Mouse (Mus musculus): ENCODE data around the gene Csf2rb. TPM values are rescaled to one million over a fixed set of nuclear protein-coding genes. Genes with fewer than 3 reads are reported as not detected.
"Not testable (repeated sequence)": the region's sequence is repeated elsewhere in the genome, so short reads cannot be mapped to it uniquely, and the experiment has no call there.

Gene Csf2rb
- 1.5 and 1.8 TPM in 2 replicates for polyA plus RNA-seq (2014; fragmentation: Nextera tagmentation; extraction: Ambion mirVana)

DNA sequence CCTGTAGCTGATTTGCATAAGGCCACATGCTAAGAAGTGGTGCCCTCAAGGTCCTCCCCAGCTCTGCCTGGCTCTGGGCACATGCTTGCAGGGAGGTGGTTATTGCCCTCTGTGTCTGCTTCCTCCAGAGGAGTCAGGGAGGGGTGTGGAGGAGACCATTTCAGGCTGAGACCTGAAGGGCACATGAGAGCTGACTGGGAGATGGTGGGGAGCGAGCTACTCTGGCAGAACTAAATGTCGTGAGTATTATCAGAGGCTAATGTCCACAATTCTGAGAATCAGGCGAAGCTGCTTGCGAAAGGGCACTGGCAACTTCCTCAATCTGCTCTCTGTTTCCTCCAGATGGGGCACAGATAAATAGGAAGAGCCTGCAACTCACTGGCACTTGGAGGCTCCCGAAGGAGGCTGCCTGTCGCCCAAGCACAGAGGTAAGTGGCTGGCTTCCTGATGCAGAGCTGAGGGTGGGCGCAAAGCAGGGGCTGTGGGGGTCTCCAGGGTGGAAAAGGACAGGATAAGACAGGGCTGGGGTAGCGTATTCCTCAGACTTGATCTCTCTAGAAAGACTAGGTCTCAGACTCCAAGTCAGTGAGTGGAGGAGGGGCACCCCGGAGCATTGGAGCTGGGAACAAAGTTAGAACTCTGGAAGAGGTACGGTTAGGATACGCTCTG, at the start of gene Csf2rb:
TSS of gene Csf2rb (plus strand) at position 82 of the 669 bp plus-strand sequence.
- H3K27me3 ChIP-seq (ENCODE audit: control insufficient read depth, insufficient read depth, low read length): no peaks in the 10 kb centered on the region
- H3K4me3 ChIP-seq (ENCODE audit: low read depth, low read length): no peak within 1 kb of the TSS
- H3K4me1 ChIP-seq (ENCODE audit: control insufficient read depth, insufficient read depth, low read length): no peaks in the 10 kb centered on the region
- ATAC-seq (ENCODE audit: low FRiP score): no peak
- no peak within 1 kb of the TSS for H3K4me2 ChIP-seq
- H3K9ac ChIP-seq (ENCODE audit: low read length): no peak within 1 kb of the TSS
- DNase-seq (ENCODE audit: low spot score, missing footprints): no peak
- 87% methylated on average over 11 of the region's 11 CpGs for WGBS
- H3K27ac ChIP-seq (ENCODE audit: low read depth, low read length): no peak within 1 kb of the TSS
- no peaks in the 10 kb centered on the region for H3K36me3 ChIP-seq (ENCODE audit: control insufficient read depth, insufficient read depth, low read length)
- no peaks in the 10 kb centered on the region for H3K9me3 ChIP-seq (ENCODE audit: control insufficient read depth, low read length)

DNA sequence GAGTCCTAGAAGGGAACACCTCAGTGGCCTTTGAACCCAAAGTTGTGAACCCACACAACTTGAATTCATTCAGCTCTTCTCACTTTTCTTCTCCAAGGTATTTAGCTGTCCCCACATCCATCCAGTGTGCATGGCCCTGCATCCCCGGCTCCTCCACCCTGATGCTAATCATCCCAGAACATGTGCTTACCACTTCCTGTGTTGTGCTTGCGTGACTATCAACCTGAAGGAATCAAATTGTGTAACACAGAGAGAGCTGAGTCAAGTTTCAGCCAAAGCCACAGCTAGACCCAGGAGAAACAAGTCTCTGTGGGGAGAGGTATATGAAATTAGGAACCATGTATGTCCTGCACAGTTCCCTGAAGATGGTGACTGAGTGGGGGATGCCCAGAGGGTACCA, 47.2 kb upstream of the Csf2rb start:
- no peak overlapping the region for H3K27ac ChIP-seq (ENCODE audit: low read depth, low read length)
- 76% methylated on average over 2 of the region's 2 CpGs for WGBS
- no peak overlapping the region for H3K4me3 ChIP-seq (ENCODE audit: low read depth, low read length)
- no peaks in the 10 kb centered on the region for H3K27me3 ChIP-seq (ENCODE audit: control insufficient read depth, insufficient read depth, low read length)
- H3K9me3 ChIP-seq (ENCODE audit: control insufficient read depth, low read length): no peaks in the 10 kb centered on the region
- ATAC-seq (ENCODE audit: low FRiP score) (no peak), DNase-seq (ENCODE audit: low spot score, missing footprints) (no peak)
- H3K9ac ChIP-seq (ENCODE audit: low read length): no peak overlapping the region
- H3K4me1 ChIP-seq (ENCODE audit: control insufficient read depth, insufficient read depth, low read length): no peaks in the 10 kb centered on the region
- no peaks in the 10 kb centered on the region for H3K36me3 ChIP-seq (ENCODE audit: control insufficient read depth, insufficient read depth, low read length)
- no peak overlapping the region for H3K4me2 ChIP-seq

DNA sequence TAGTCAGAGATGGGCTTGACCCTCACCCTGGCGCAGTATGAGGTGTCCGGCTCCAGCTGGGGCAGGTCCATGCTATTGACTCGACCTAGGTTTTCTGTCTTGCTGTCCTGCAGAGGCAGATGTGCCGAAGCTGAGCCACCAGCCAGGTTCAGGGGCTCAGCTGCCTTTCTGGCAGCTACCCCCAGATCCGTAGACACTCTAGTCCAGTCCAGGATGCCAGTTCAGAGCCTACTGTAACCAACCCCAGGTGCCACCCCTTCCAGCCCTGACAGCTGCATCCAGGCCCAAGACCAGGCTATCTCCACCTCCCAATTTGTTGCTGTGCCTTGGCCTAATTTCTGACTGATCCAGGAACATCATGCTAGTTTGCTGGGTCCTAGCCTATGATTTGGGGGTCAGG, 37.6 kb upstream of the Csf2rb start:
- H3K4me1 ChIP-seq (ENCODE audit: control insufficient read depth, insufficient read depth, low read length): peaks cover 2% of the 10 kb centered on the region; the same call in 1 of the 2 replicates
- no peak for DNase-seq (ENCODE audit: low spot score, missing footprints)
- no peaks in the 10 kb centered on the region for H3K36me3 ChIP-seq (ENCODE audit: control insufficient read depth, insufficient read depth, low read length)
- H3K9me3 ChIP-seq (ENCODE audit: control insufficient read depth, low read length): no peaks in the 10 kb centered on the region
- H3K4me3 ChIP-seq (ENCODE audit: low read depth, low read length): no peak overlapping the region
- WGBS: 88% methylated on average over 5 of the region's 5 CpGs
- H3K27me3 ChIP-seq (ENCODE audit: control insufficient read depth, insufficient read depth, low read length): no peaks in the 10 kb centered on the region
- no peak for ATAC-seq (ENCODE audit: low FRiP score)
- H3K27ac ChIP-seq (ENCODE audit: low read depth, low read length): no peak overlapping the region
- no peak overlapping the region for H3K4me2 ChIP-seq
- no peak overlapping the region for H3K9ac ChIP-seq (ENCODE audit: low read length)

DNA sequence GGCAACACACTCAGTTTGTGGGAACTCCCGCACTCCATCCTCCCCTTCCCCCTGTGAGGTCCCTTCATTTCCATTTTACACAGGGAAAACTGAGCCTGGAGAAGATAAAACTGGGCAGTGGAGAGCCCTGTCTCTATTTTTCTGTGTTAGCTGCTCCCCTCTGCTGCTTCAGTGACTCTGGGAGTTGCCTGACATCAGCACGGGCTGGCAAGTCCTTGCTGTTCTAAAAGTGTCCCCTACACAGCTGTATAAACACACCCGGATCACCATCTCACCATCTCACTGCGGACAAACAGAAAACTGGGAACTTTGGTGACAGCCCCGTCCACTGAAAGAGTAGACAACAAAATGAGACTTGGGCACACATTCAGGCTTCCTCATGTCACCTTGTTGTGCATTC, 35.8 kb upstream of the Csf2rb start:
- WGBS: 70% methylated on average over 5 of the region's 5 CpGs
- H3K9ac ChIP-seq (ENCODE audit: low read length); H3K4me2 ChIP-seq; H3K4me3 ChIP-seq (ENCODE audit: low read depth, low read length); H3K9me3 ChIP-seq (ENCODE audit: control insufficient read depth, low read length); ATAC-seq (ENCODE audit: low FRiP score); H3K27ac ChIP-seq (ENCODE audit: low read depth, low read length); H3K27me3 ChIP-seq (ENCODE audit: control insufficient read depth, insufficient read depth, low read length); H3K36me3 ChIP-seq (ENCODE audit: control insufficient read depth, insufficient read depth, low read length); DNase-seq (ENCODE audit: low spot score, missing footprints); H3K4me1 ChIP-seq (ENCODE audit: control insufficient read depth, insufficient read depth, low read length): not testable (repeated sequence)

DNA sequence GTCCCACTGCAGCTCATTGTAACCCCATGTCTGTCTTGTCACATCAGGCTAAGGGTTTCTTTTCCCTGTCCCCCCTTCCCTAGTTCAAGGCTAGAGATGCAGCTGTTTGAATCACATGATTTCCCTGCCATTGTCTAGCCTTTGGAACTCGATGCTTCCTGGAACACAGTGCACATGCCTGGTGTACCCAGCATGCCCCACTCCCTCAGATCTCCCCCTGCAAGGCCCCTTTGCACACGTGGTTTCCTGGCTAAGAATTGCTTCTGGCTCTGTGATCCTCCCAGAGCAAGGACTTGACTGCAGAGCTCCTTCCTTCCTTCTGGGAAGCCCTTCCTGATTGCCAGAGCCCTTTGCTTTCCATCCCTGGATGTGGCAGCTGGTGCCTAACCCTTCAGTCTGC, 32.3 kb upstream of the Csf2rb start:
- H3K36me3 ChIP-seq (ENCODE audit: control insufficient read depth, insufficient read depth, low read length); H3K4me1 ChIP-seq (ENCODE audit: control insufficient read depth, insufficient read depth, low read length); ATAC-seq (ENCODE audit: low FRiP score); H3K9me3 ChIP-seq (ENCODE audit: control insufficient read depth, low read length); H3K27me3 ChIP-seq (ENCODE audit: control insufficient read depth, insufficient read depth, low read length); DNase-seq (ENCODE audit: low spot score, missing footprints); H3K27ac ChIP-seq (ENCODE audit: low read depth, low read length); H3K4me3 ChIP-seq (ENCODE audit: low read depth, low read length); H3K4me2 ChIP-seq; H3K9ac ChIP-seq (ENCODE audit: low read length): not testable (repeated sequence)
- WGBS: 5% methylated on average over 2 of the region's 2 CpGs

DNA sequence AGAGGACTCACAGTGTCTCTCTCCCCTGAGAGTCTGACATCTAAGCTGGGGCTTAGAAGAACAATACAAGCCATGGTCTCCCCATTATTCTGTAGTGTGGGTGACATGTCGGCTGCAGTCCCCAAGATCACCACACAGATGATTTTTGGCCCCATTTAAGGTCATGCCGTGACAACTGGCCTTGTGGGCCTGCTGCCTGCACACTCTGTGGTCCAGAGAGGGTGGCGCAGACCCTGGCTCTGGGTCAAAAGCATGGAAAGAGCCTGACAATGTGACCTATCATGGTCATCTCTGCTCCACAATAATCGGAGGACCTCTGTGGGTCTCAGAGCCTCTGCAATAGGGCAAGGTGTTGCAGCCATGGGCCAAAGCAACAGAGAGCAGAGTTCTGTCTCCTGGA, 31.8 kb upstream of the Csf2rb start:
- H3K9me3 ChIP-seq (ENCODE audit: control insufficient read depth, low read length): no peaks in the 10 kb centered on the region
- peaks cover 2% of the 10 kb centered on the region; the same call in 1 of the 2 replicates for H3K4me1 ChIP-seq (ENCODE audit: control insufficient read depth, insufficient read depth, low read length)
- DNase-seq (ENCODE audit: low spot score, missing footprints) (no peak), ATAC-seq (ENCODE audit: low FRiP score) (no peak)
- no peak overlapping the region for H3K9ac ChIP-seq (ENCODE audit: low read length)
- H3K36me3 ChIP-seq (ENCODE audit: control insufficient read depth, insufficient read depth, low read length): no peaks in the 10 kb centered on the region
- WGBS: 81% methylated on average over 4 of the region's 4 CpGs
- H3K27ac ChIP-seq (ENCODE audit: low read depth, low read length): no peak overlapping the region
- no peak overlapping the region for H3K4me3 ChIP-seq (ENCODE audit: low read depth, low read length)
- no peak overlapping the region for H3K4me2 ChIP-seq
- H3K27me3 ChIP-seq (ENCODE audit: control insufficient read depth, insufficient read depth, low read length): no peaks in the 10 kb centered on the region

DNA sequence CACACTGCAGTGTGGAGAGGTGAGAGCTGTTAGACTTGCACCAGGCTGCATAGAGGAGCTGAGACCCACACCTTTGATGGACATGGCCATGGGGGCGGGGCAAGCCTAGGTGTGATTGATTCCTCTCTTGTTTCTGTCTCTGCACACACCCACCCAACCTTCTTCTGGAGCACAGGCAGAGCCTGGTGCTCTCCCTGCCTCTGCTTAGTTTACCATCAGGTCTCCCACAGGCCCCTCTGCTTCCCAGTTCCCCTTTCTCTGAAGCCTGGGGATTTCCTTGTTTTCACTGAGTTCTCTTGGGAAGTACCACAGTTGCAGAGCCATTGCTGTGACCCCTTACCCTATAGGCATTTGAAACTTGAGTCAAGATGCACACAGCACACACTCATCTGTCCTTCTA, 27.0 kb upstream of the Csf2rb start:
- no peak for DNase-seq (ENCODE audit: low spot score, missing footprints)
- no peak for ATAC-seq (ENCODE audit: low FRiP score)
- no peaks in the 10 kb centered on the region for H3K4me1 ChIP-seq (ENCODE audit: control insufficient read depth, insufficient read depth, low read length)

DNA sequence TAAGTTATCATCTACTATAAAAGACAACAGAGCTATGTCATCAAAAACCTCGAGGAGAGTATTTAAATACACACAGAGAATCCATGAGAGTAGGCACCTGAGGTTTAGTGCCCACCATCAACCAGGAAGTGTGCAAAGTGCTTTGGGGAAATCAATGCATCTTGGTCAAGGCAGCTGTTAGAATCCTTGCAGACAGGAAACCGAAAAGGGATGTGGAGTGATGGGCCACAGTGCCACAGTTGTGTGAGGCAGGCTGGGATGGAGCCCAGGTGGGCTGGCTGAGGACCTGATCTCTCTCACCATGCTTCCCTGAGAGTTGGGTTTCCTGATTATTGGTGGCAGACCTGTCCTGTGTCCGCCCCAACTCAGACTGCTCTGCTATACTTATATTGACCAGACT, 25.9 kb upstream of the Csf2rb start:
- Histone ChIP-seq H3K4me1 (ENCODE audit: control insufficient read depth, insufficient read depth, low read length) (no peaks in the 10 kb centered on the region), H3K9ac (ENCODE audit: low read length) (no peak overlapping the region), H3K36me3 (ENCODE audit: control insufficient read depth, insufficient read depth, low read length) (no peaks in the 10 kb centered on the region), H3K27me3 (ENCODE audit: control insufficient read depth, insufficient read depth, low read length) (no peaks in the 10 kb centered on the region), H3K27ac (ENCODE audit: low read depth, low read length) (no peak overlapping the region), H3K9me3 (ENCODE audit: control insufficient read depth, low read length) (no peaks in the 10 kb centered on the region), H3K4me2 (no peak overlapping the region), H3K4me3 (ENCODE audit: low read depth, low read length) (no peak overlapping the region)
- no peak for DNase-seq (ENCODE audit: low spot score, missing footprints)
- 80% methylated on average over 3 of the region's 3 CpGs for WGBS
- no peak for ATAC-seq (ENCODE audit: low FRiP score)

More for the DNA sequence above, 27.0 kb upstream of the Csf2rb start:
- no peak overlapping the region for H3K4me2 ChIP-seq
- WGBS: 91% methylated on average over 1 of the region's 1 CpGs
- no peaks in the 10 kb centered on the region for H3K27me3 ChIP-seq (ENCODE audit: control insufficient read depth, insufficient read depth, low read length)
- H3K9me3 ChIP-seq (ENCODE audit: control insufficient read depth, low read length): no peaks in the 10 kb centered on the region
- H3K9ac ChIP-seq (ENCODE audit: low read length): no peak overlapping the region
- no peaks in the 10 kb centered on the region for H3K36me3 ChIP-seq (ENCODE audit: control insufficient read depth, insufficient read depth, low read length)
- H3K4me3 ChIP-seq (ENCODE audit: low read depth, low read length): no peak overlapping the region
- no peak overlapping the region for H3K27ac ChIP-seq (ENCODE audit: low read depth, low read length)

DNA sequence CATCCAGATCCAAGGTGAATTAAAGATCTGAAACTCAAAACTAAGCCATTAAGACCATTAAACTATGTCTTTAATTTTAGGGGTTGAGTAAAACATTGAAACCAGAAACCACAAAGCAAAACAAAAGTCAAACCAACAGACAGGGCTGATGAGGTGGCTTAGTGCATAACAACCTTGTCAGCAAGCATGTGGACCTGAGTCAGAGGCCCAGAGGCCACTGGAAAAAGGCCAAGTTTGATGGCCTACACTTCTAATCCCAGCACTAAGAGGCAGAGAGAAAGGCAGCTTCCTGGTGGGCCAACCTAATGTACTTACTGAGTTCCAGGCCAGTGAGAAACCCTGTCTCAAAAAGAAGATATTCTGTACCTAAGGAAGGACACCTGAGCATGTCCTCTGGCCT, 24.8 kb upstream of the Csf2rb start:
- no peak for ATAC-seq (ENCODE audit: low FRiP score)
- Histone ChIP-seq H3K27ac (ENCODE audit: low read depth, low read length) (no peak overlapping the region), H3K4me3 (ENCODE audit: low read depth, low read length) (no peak overlapping the region), H3K27me3 (ENCODE audit: control insufficient read depth, insufficient read depth, low read length) (no peaks in the 10 kb centered on the region), H3K9me3 (ENCODE audit: control insufficient read depth, low read length) (no peaks in the 10 kb centered on the region), H3K4me2 (no peak overlapping the region), H3K36me3 (ENCODE audit: control insufficient read depth, insufficient read depth, low read length) (no peaks in the 10 kb centered on the region), H3K4me1 (ENCODE audit: control insufficient read depth, insufficient read depth, low read length) (no peaks in the 10 kb centered on the region), H3K9ac (ENCODE audit: low read length) (no peak overlapping the region)
- no peak for DNase-seq (ENCODE audit: low spot score, missing footprints)

All from midbrain, embryonic 11.5 days (tissue).